Mouse (Mus musculus) stomach, embryonic 14.5 days (tissue): ENCODE data around the gene Snph. TPM values are rescaled to one million over a fixed set of nuclear protein-coding genes. Genes with fewer than 3 reads are reported as not detected.

Experiments
- ATAC-seq: fragments of 200-750 bp; cut with Nextera tagmentation; 2 replicates; pipeline ENCODE4 v1.8.0; 2017; ENCODE audit warnings: low read depth, moderate TSS enrichment; ENCODE audit not compliant: insufficient number of reproducible peaks, insufficient read depth, low FRiP score
- H3K27ac ChIP-seq: fragments of 300-500 bp; sonication (generic); 2 replicates; pipeline ENCODE4 v1.5.1; 2014; ENCODE audit warnings: mild to moderate bottlenecking, low read length, moderate library complexity, mixed read lengths
- H3K27me3 ChIP-seq: fragments of 300-500 bp; sonication (generic); 2 replicates; pipeline ENCODE4 v1.6.1; 2014; ENCODE audit warnings: low read length, control low read depth, mixed read lengths; ENCODE audit not compliant: control insufficient read depth, insufficient read depth
- H3K36me3 ChIP-seq: fragments of 300-500 bp; sonication (generic); 2 replicates; pipeline ENCODE4 v1.6.1; 2014; ENCODE audit warnings: mild to moderate bottlenecking, control low read depth, low read length, moderate library complexity, mixed read lengths; ENCODE audit not compliant: control insufficient read depth, insufficient read depth
- H3K4me1 ChIP-seq: fragments of 300-500 bp; sonication (generic); 2 replicates; pipeline ENCODE4 v1.6.1; 2014; ENCODE audit warnings: low read length, control low read depth, mixed read lengths; ENCODE audit not compliant: control insufficient read depth, insufficient read depth
- H3K4me2 ChIP-seq: fragments of 300-500 bp; sonication (generic); replicated peaks from 2 replicates; pipeline ENCODE4 v1.6.1; 2014; ENCODE audit warnings: low read depth, low read length, control low read depth
- H3K4me3 ChIP-seq: fragments of 300-500 bp; sonication (generic); 2 replicates; pipeline ENCODE4 v1.5.1; 2014; ENCODE audit warnings: low read depth, low read length, control low read depth
- H3K9ac ChIP-seq: fragments of 300-500 bp; sonication (generic); replicated peaks from 2 replicates; pipeline ENCODE4 v1.6.1; 2014; ENCODE audit warnings: low read depth, mild to moderate bottlenecking, control low read depth, low read length, moderate library complexity, mixed read lengths
- H3K9me3 ChIP-seq: fragments of 300-500 bp; sonication (generic); 2 replicates; pipeline ENCODE4 v1.6.1; 2016; ENCODE audit warnings: low read depth, low read length, control low read depth; ENCODE audit not compliant: control insufficient read depth
- WGBS: fragments of 180-500 bp; shearing (Covaris S2); extraction: QIAGEN DNeasy Blood & Tissue Kit; methylation state at CpG from one replicate; pipeline ENCODE4 v1.1.7; 2014; 5-methylcytosine and 5-hydroxymethylcytosine counted together
- polyA plus RNA-seq: library from polyadenylated mRNA; unstranded; fragments of >200 nt; fragmentation: Nextera tagmentation; extraction: Ambion mirVana; gene quantifications from 2 replicates; pipeline ENCODE4 v1.2.1, GENCODE M21; 2014

Snph gene
- 1.5 and 1.6 TPM in 2 replicates for polyA plus RNA-seq

- 0 out of 2 replicates have a peak, but pooled peaks cover 4% of the 10 kb centered on the region for H3K4me1 ChIP-seq
- peak within 1 kb of the TSS; percentile 54 for H3K4me3 ChIP-seq
- no peaks in the 10 kb centered on the region for H3K36me3 ChIP-seq
- peak within 1 kb of the TSS; percentile 22 for H3K9ac ChIP-seq
- H3K27me3 ChIP-seq = peaks cover 13% of the 10 kb centered on the region; the same call in 1 of the 2 replicates
- peak; percentile 72 for ATAC-seq
- no peaks in the 10 kb centered on the region for H3K9me3 ChIP-seq
- H3K27ac ChIP-seq = no peak within 1 kb of the TSS
- under 1% methylated on average over 45 of the region's 47 CpGs for WGBS
- H3K4me2 ChIP-seq = peak within 1 kb of the TSS; percentile 85
Observed at GRCm38 (mm10) chr2:151632159-151632814, at the start of gene Snph. Gene Snph (minus strand): TSS chr2:151632593.

GRCm38 (mm10) chr2:151676234-151676633 is 43.8 kb upstream of the Snph start:
- no peaks in the 10 kb centered on the region for H3K36me3 ChIP-seq
- H3K27me3 ChIP-seq = no peaks in the 10 kb centered on the region
- H3K9me3 ChIP-seq = no peaks in the 10 kb centered on the region
- H3K4me3 ChIP-seq = no peak overlapping the region
- H3K4me2 ChIP-seq = no peak overlapping the region
- H3K4me1 ChIP-seq = no peaks in the 10 kb centered on the region
- no peak for ATAC-seq
- H3K27ac ChIP-seq = no peak overlapping the region
- 56% methylated on average over 2 of the region's 2 CpGs for WGBS
- no peak overlapping the region for H3K9ac ChIP-seq

GRCm38 (mm10) chr2:151670968-151671329 is 38.6 kb upstream of the Snph start:
- Histone ChIP-seq H3K27ac (no peak overlapping the region), H3K9ac (no peak overlapping the region), H3K9me3 (no peaks in the 10 kb centered on the region), H3K4me2 (no peak overlapping the region), H3K4me3 (no peak overlapping the region), H3K27me3 (no peaks in the 10 kb centered on the region), H3K36me3 (no peaks in the 10 kb centered on the region), H3K4me1 (no peaks in the 10 kb centered on the region)
- WGBS = 39% methylated on average over 1 of the region's 1 CpGs
- ATAC-seq = no peak

- peak; percentile 72 for ATAC-seq
- Histone ChIP-seq H3K36me3 (no peaks in the 10 kb centered on the region), H3K4me1 (no peaks in the 10 kb centered on the region), H3K27ac (no peak overlapping the region), H3K4me2 (no peak overlapping the region), H3K4me3 (no peak overlapping the region), H3K27me3 (no peaks in the 10 kb centered on the region), H3K9ac (no peak overlapping the region), H3K9me3 (no peaks in the 10 kb centered on the region)
- 34% methylated on average over 48 of the region's 48 CpGs for WGBS
Observed at GRCm38 (mm10) chr2:151670026-151670967, 37.9 kb upstream of the Snph start.

GRCm38 (mm10) chr2:151668433-151668832 is 36.0 kb upstream of the Snph start, which contains the start of gene Rad21l:
Gene Rad21l (minus strand): TSS chr2:151668533.
- Histone ChIP-seq H3K27me3 (no peaks in the 10 kb centered on the region), H3K4me2 (no peak within 1 kb of the TSS), H3K36me3 (no peaks in the 10 kb centered on the region), H3K4me3 (no peak within 1 kb of the TSS), H3K27ac (no peak within 1 kb of the TSS), H3K9me3 (no peaks in the 10 kb centered on the region), H3K9ac (no peak within 1 kb of the TSS), H3K4me1 (no peaks in the 10 kb centered on the region)
- no peak for ATAC-seq
- 76% methylated on average over 3 of the region's 3 CpGs for WGBS

GRCm38 (mm10) chr2:151652053-151652452 is 19.7 kb upstream of the Snph start:
- Histone ChIP-seq H3K4me2 (no peak overlapping the region), H3K36me3 (no peaks in the 10 kb centered on the region), H3K9me3 (no peaks in the 10 kb centered on the region), H3K4me1 (no peaks in the 10 kb centered on the region), H3K9ac (no peak overlapping the region), H3K27me3 (no peaks in the 10 kb centered on the region), H3K27ac (no peak overlapping the region), H3K4me3 (no peak overlapping the region)
- WGBS = 58% methylated on average over 1 of the region's 1 CpGs
- ATAC-seq = no peak

GRCm38 (mm10) chr2:151636015-151636402 is 3.6 kb upstream of the Snph start:
- Histone ChIP-seq H3K4me1 (0 out of 2 replicates have a peak, but pooled peaks cover 4% of the 10 kb centered on the region), H3K27ac (no peak overlapping the region), H3K9ac (no peak overlapping the region), H3K27me3 (peaks cover 13% of the 10 kb centered on the region; the same call in 1 of the 2 replicates), H3K4me3 (no peak overlapping the region), H3K4me2 (no peak overlapping the region), H3K9me3 (no peaks in the 10 kb centered on the region), H3K36me3 (no peaks in the 10 kb centered on the region)
- ATAC-seq = no peak
- 78% methylated on average over 2 of the region's 2 CpGs for WGBS

- Histone ChIP-seq H3K4me1 (0 out of 2 replicates have a peak, but pooled peaks cover 4% of the 10 kb centered on the region), H3K4me2 (no peak overlapping the region), H3K27me3 (peaks cover 13% of the 10 kb centered on the region; the same call in 1 of the 2 replicates), H3K9me3 (no peaks in the 10 kb centered on the region), H3K9ac (no peak overlapping the region), H3K27ac (no peak overlapping the region), H3K36me3 (no peaks in the 10 kb centered on the region), H3K4me3 (no peak overlapping the region)
- 48% methylated on average over 9 of the region's 9 CpGs for WGBS
- ATAC-seq = no peak
Observed at GRCm38 (mm10) chr2:151635362-151636014, 3.1 kb upstream of the Snph start.
